Mouse (Mus musculus) embryo, embryonic 10.5 days (tissue): ENCODE data around the gene Foxb2.

Source experiments
- DNase-seq: peaks from one replicate; pipeline ENCODE4 v3.0.0-alpha.2; 2015; ENCODE audit warnings: low spot score

The Foxb2 gene

GRCm38 (mm10) chr19:16825228-16825627, 48.4 kb downstream of the Foxb2 start:
- no peak for DNase-seq
